In genomic region chr3:143743649-143744048, GRCm38 (mm10) we compare ENCODE assay signal across 12 mouse cellular contexts.
DNase-seq lines count a peak whose midpoint lies in the region; ATAC-seq and TF ChIP-seq lines count a peak whose summit lies in the region.
"Had no signal": no experiment of that assay in that cellular context is flagged by ENCODE, and none has a peak within 500 bp of the region (broad histone marks: within the 10 kb centered on the region; RNA-seq: fewer than 3 reads in every experiment).

No protein-coding gene starts in this region.

- peak overlapping the region; percentile 20; the same call in 1 of the 2 replicates for H3K4me2 ChIP-seq in heart, embryonic 13.5 days
- H3K4me2 ChIP-seq in embryonic facial prominence, embryonic 14.5 days (ENCODE audit: low read depth, low read length): peak overlapping the region; percentile 46
- H3K4me2 ChIP-seq in liver, embryonic 13.5 days: peak overlapping the region; percentile 36
- H3K4me2 ChIP-seq in hindbrain, embryonic 11.5 days (replicated peaks; ENCODE audit: low read depth, low read length): no peak overlapping the region
- no peak overlapping the region for H3K4me2 ChIP-seq in midbrain, embryonic 11.5 days

- H3K4me3 ChIP-seq in heart, embryonic 13.5 days: no peak overlapping the region
- H3K4me3 ChIP-seq in heart, adult 2 months: no peak overlapping the region
- no peak overlapping the region for H3K4me3 ChIP-seq in lung, adult 2 months (replicated peaks; ENCODE audit: extremely low read depth, low read depth, low read length)
- 0 out of 2 replicates have a peak overlapping the region, but pooled peaks have one; percentile 5 for H3K4me3 ChIP-seq in embryonic facial prominence, embryonic 14.5 days (ENCODE audit: low read depth, low read length)
- H3K4me3 ChIP-seq in liver, embryonic 13.5 days (replicated peaks): no peak overlapping the region
- no peak overlapping the region for H3K4me3 ChIP-seq in hindbrain, embryonic 11.5 days (ENCODE audit: low read depth, low read length)
- H3K4me3 ChIP-seq in midbrain, embryonic 11.5 days (ENCODE audit: low read depth, low read length): no peak overlapping the region

- no peak for TF ChIP-seq EP300 in heart, adult 2 months (IDR thresholded peaks at IDR 0.05; ENCODE audit: insufficient read depth, low read depth, low read length)

- no peak overlapping the region for H3K9ac ChIP-seq in heart, embryonic 13.5 days
- H3K9ac ChIP-seq in heart, adult 2 months (ENCODE audit: low read depth, low read length): no peak overlapping the region
- H3K9ac ChIP-seq in embryonic facial prominence, embryonic 14.5 days (ENCODE audit: low read depth, low read length): no peak overlapping the region
- no peak overlapping the region for H3K9ac ChIP-seq in liver, embryonic 13.5 days
- no peak overlapping the region for H3K9ac ChIP-seq in hindbrain, embryonic 11.5 days (ENCODE audit: low read depth, low read length)
- H3K9ac ChIP-seq in midbrain, embryonic 11.5 days (ENCODE audit: low read length): no peak overlapping the region
- H3K9ac ChIP-seq: liver, embryonic 14.5 days had no signal

- no peaks in the 10 kb centered on the region for H3K27me3 ChIP-seq in heart, embryonic 13.5 days (replicated peaks)
- no peaks in the 10 kb centered on the region for H3K27me3 ChIP-seq in heart, adult 2 months (ENCODE audit: control insufficient read depth, insufficient read depth, low read length)
- H3K27me3 ChIP-seq in embryonic facial prominence, embryonic 14.5 days (replicated peaks; ENCODE audit: control insufficient read depth, insufficient read depth, low read length): no peaks in the 10 kb centered on the region
- no peaks in the 10 kb centered on the region for H3K27me3 ChIP-seq in liver, embryonic 13.5 days
- no peaks in the 10 kb centered on the region for H3K27me3 ChIP-seq in hindbrain, embryonic 11.5 days (ENCODE audit: control insufficient read depth, insufficient read depth, low read length)
- H3K27me3 ChIP-seq in midbrain, embryonic 11.5 days (ENCODE audit: control insufficient read depth, insufficient read depth, low read length): no peaks in the 10 kb centered on the region

- no peaks in the 10 kb centered on the region for H3K9me3 ChIP-seq in heart, embryonic 13.5 days
- H3K9me3 ChIP-seq in embryonic facial prominence, embryonic 14.5 days (ENCODE audit: control insufficient read depth, low read length): no peaks in the 10 kb centered on the region
- H3K9me3 ChIP-seq in liver, embryonic 13.5 days (replicated peaks): no peaks in the 10 kb centered on the region
- no peaks in the 10 kb centered on the region for H3K9me3 ChIP-seq in hindbrain, embryonic 11.5 days (ENCODE audit: control insufficient read depth, low read length)
- H3K9me3 ChIP-seq in midbrain, embryonic 11.5 days (ENCODE audit: control insufficient read depth, low read length): no peaks in the 10 kb centered on the region

- ATAC-seq in heart, embryonic 13.5 days (ENCODE audit: extremely low read depth, insufficient number of reproducible peaks, low FRiP score, low TSS enrichment): no peak
- no peak for ATAC-seq in embryonic facial prominence, embryonic 14.5 days (ENCODE audit: low read depth)
- ATAC-seq in liver, embryonic 13.5 days (ENCODE audit: low read depth): no peak
- ATAC-seq in hindbrain, embryonic 11.5 days (ENCODE audit: low FRiP score): no peak
- no peak for ATAC-seq in midbrain, embryonic 11.5 days (ENCODE audit: low FRiP score)

- intact Hi-C loops in heart, adult 2 months (cut with DNase I): no loop called here

- no peaks in the 10 kb centered on the region for H3K36me3 ChIP-seq in heart, embryonic 13.5 days
- H3K36me3 ChIP-seq in heart, adult 2 months (ENCODE audit: control insufficient read depth, insufficient read depth, low read length): no peaks in the 10 kb centered on the region
- no peaks in the 10 kb centered on the region for H3K36me3 ChIP-seq in embryonic facial prominence, embryonic 14.5 days (ENCODE audit: control insufficient read depth, insufficient read depth, low read length)
- no peaks in the 10 kb centered on the region for H3K36me3 ChIP-seq in liver, embryonic 13.5 days
- no peaks in the 10 kb centered on the region for H3K36me3 ChIP-seq in hindbrain, embryonic 11.5 days (ENCODE audit: control insufficient read depth, insufficient read depth, low read length)
- H3K36me3 ChIP-seq in midbrain, embryonic 11.5 days (ENCODE audit: control insufficient read depth, insufficient read depth, low read length): no peaks in the 10 kb centered on the region

- no peak for TF ChIP-seq CTCF in heart, adult 2 months (IDR thresholded peaks at IDR 0.05)
- TF ChIP-seq CTCF in lung, adult 2 months (IDR thresholded peaks at IDR 0.05; ENCODE audit: insufficient read depth, low read length): no peak

- TF ChIP-seq POLR2A in heart, adult 2 months (IDR thresholded peaks at IDR 0.05; ENCODE audit: insufficient read depth, low read depth, low read length): no peak
- no peak for TF ChIP-seq POLR2A in lung, adult 2 months (IDR thresholded peaks at IDR 0.05; ENCODE audit: borderline replicate concordance, extremely low read depth, low read depth, low read length)

- H3K4me1 ChIP-seq in heart, embryonic 13.5 days: no peaks in the 10 kb centered on the region
- H3K4me1 ChIP-seq in heart, adult 2 months (ENCODE audit: control insufficient read depth, insufficient read depth, low read length): no peaks in the 10 kb centered on the region
- H3K4me1 ChIP-seq in lung, adult 2 months (ENCODE audit: control insufficient read depth, insufficient read depth, low read length): no peaks in the 10 kb centered on the region
- H3K4me1 ChIP-seq in embryonic facial prominence, embryonic 14.5 days (ENCODE audit: control insufficient read depth, insufficient read depth, low read length): peaks cover 8% of the 10 kb centered on the region
- H3K4me1 ChIP-seq in liver, embryonic 13.5 days (replicated peaks): no peaks in the 10 kb centered on the region
- no peaks in the 10 kb centered on the region for H3K4me1 ChIP-seq in hindbrain, embryonic 11.5 days (replicated peaks; ENCODE audit: control insufficient read depth, insufficient read depth, low read length)
- H3K4me1 ChIP-seq in midbrain, embryonic 11.5 days (ENCODE audit: control insufficient read depth, insufficient read depth, low read length): no peaks in the 10 kb centered on the region

- no peaks in the 10 kb centered on the region for H3K79me2 ChIP-seq in heart, adult 2 months (replicated peaks; ENCODE audit: control insufficient read depth, insufficient read depth, low read length)

- H3K27ac ChIP-seq in heart, embryonic 13.5 days (replicated peaks): no peak overlapping the region
- no peak overlapping the region for H3K27ac ChIP-seq in heart, adult 2 months
- peak overlapping the region; percentile 63 for H3K27ac ChIP-seq in embryonic facial prominence, embryonic 14.5 days (replicated peaks; ENCODE audit: low read depth, low read length)
- no peak overlapping the region for H3K27ac ChIP-seq in liver, embryonic 13.5 days
- H3K27ac ChIP-seq in hindbrain, embryonic 11.5 days (ENCODE audit: low read depth, low read length): no peak overlapping the region
- H3K27ac ChIP-seq in midbrain, embryonic 11.5 days (ENCODE audit: low read depth, low read length): no peak overlapping the region
- H3K27ac ChIP-seq: liver, embryonic 14.5 days had no signal

- WGBS in heart, embryonic 13.5 days: 69% methylated on average over 7 of the region's 7 CpGs
- 84% methylated on average over 7 of the region's 7 CpGs for WGBS in heart, adult 2 months
- WGBS in lung, adult 2 months: 53% methylated on average over 7 of the region's 7 CpGs
- WGBS in embryonic facial prominence, embryonic 14.5 days: 49% methylated on average over 7 of the region's 7 CpGs
- WGBS in liver, embryonic 13.5 days (ENCODE audit: insufficient replicate concordance): 60% methylated on average over 7 of the region's 7 CpGs
- 83% methylated on average over 7 of the region's 7 CpGs for WGBS in hindbrain, embryonic 11.5 days
- WGBS in midbrain, embryonic 11.5 days: 75% methylated on average over 7 of the region's 7 CpGs

- DNase-seq in heart, adult 2 months: no peak
- peak; percentile 4 for DNase-seq in lung, adult 2 months
- DNase-seq in lung, postnatal 25 days (ENCODE audit: low spot score): no peak
- peak; percentile 18 for DNase-seq in embryonic facial prominence, embryonic 14.5 days (ENCODE audit: low spot score)
- DNase-seq in liver, embryonic 13.5 days: no peak
- no peak for DNase-seq in hindbrain, embryonic 11.5 days (ENCODE audit: low spot score)
- DNase-seq in midbrain, embryonic 11.5 days (ENCODE audit: low spot score, missing footprints): no peak
- DNase-seq: adrenal gland, postnatal 25 days; cerebellum, adult 9-11 months; gastrocnemius, postnatal 36 days had no signal

Comparison
In these comparisons a context has a peak if more than half of its experiments do, and no peak if none do; other contexts are left out.
1. DNase-seq: peak in lung, adult 2 months (single experiment) and embryonic facial prominence, embryonic 14.5 days (single experiment); none in heart, adult 2 months (0 of 2), lung, postnatal 25 days (single experiment), liver, embryonic 13.5 days (single experiment), hindbrain, embryonic 11.5 days (single experiment) and midbrain, embryonic 11.5 days (single experiment).
2. H3K4me2 ChIP-seq: peak in heart, embryonic 13.5 days (single experiment), embryonic facial prominence, embryonic 14.5 days (single experiment) and liver, embryonic 13.5 days (single experiment); none in hindbrain, embryonic 11.5 days (single experiment) and midbrain, embryonic 11.5 days (single experiment).